Mouse (Mus musculus): ENCODE data around the gene Islr. TPM values are rescaled to one million over a fixed set of nuclear protein-coding genes. Genes with fewer than 3 reads are reported as not detected.

Islr gene
- total and polyA plus RNA-seq, 2 experiments, result 1.4 to 7.7 TPM

DNA sequence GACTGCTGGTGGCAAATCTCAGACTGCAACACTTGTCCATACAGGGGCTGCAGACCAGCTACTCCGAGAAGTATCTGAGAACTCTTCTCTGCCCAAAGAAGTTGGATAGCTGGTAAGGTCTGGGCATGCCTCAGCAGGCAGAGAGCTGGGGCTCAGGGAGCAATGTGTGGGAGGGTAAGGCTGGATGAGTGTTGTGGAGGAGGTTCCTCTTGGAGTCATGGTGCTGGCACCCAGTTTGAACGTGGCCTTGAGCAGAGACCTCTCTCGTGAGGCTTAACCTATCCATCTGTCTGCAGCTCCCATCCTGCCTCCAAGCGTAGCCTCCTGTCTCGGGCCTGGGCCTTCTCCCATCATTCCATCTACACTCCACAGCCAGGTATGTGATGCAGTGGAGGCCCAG is 58.7 kb downstream of the Islr start:
- Histone ChIP-seq H3K36me3 (ENCODE audit: control insufficient read depth, insufficient read depth, low read length) (no peaks in the 10 kb centered on the region), H3K27ac (replicated peaks; ENCODE audit: insufficient read depth, low read depth, low read length) (no peak overlapping the region), H3K4me1 (ENCODE audit: control insufficient read depth, insufficient read depth, low read length) (no peaks in the 10 kb centered on the region), H3K9ac (ENCODE audit: low read depth, low read length) (no peak overlapping the region), H3K79me2 (ENCODE audit: control insufficient read depth, insufficient read depth, low read length) (no peaks in the 10 kb centered on the region), H3K4me3 (ENCODE audit: insufficient read depth, low read depth, low read length) (no peak overlapping the region), H3K27me3 (ENCODE audit: control insufficient read depth, insufficient read depth, low read length) (no peaks in the 10 kb centered on the region)
- DNase-seq (ENCODE audit: extremely low read depth, low read depth, low spot score), result no peak
- WGBS, result 79% methylated on average over 5 of the region's 5 CpGs
- TF ChIP-seq CTCF (IDR thresholded peaks at IDR 0.05; ENCODE audit: low read depth, low read length) (no peak), POLR2A (IDR thresholded peaks at IDR 0.05; ENCODE audit: extremely low read depth, insufficient read depth, low read length) (no peak)

DNA sequence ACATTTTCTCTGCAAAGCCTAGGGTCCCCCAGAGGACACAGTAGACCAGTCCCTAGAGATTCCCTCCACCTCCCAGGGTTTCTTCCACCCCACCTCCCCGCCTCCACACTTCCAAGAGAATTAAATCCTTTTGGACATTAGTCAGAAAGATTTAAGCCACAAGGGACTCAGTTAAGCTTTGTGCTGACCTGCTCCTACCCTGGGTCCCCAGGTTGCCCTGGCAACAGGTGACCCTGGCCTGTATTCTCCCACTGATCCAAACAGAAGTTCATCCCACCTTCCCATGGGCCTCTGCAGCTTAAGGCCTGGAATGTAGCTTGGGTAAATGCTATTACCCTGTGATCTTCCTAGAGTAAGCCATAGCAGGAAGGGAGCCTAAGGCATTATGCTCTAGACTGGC is 59.4 kb downstream of the Islr start:
- Histone ChIP-seq H3K79me2 (ENCODE audit: control insufficient read depth, insufficient read depth, low read length) (no peaks in the 10 kb centered on the region), H3K4me3 (ENCODE audit: insufficient read depth, low read depth, low read length) (no peak overlapping the region), H3K4me1 (ENCODE audit: control insufficient read depth, insufficient read depth, low read length) (no peaks in the 10 kb centered on the region), H3K27ac (replicated peaks; ENCODE audit: insufficient read depth, low read depth, low read length) (no peak overlapping the region), H3K36me3 (ENCODE audit: control insufficient read depth, insufficient read depth, low read length) (no peaks in the 10 kb centered on the region), H3K27me3 (ENCODE audit: control insufficient read depth, insufficient read depth, low read length) (no peaks in the 10 kb centered on the region), H3K9ac (ENCODE audit: low read depth, low read length) (no peak overlapping the region)
- 100% methylated on average over 1 of the region's 1 CpGs for WGBS
- no peak for DNase-seq (ENCODE audit: extremely low read depth, low read depth, low spot score)
- TF ChIP-seq POLR2A (IDR thresholded peaks at IDR 0.05; ENCODE audit: extremely low read depth, insufficient read depth, low read length) (no peak), CTCF (IDR thresholded peaks at IDR 0.05; ENCODE audit: low read depth, low read length) (no peak)

GRCm38 (mm10) chr9:58143419-58143818 is 60.7 kb downstream of the Islr start:
- H3K79me2 ChIP-seq (ENCODE audit: control insufficient read depth, insufficient read depth, low read length), result no peaks in the 10 kb centered on the region
- H3K9ac ChIP-seq (ENCODE audit: low read depth, low read length), result no peak overlapping the region
- H3K36me3 ChIP-seq (ENCODE audit: control insufficient read depth, insufficient read depth, low read length), result no peaks in the 10 kb centered on the region
- H3K4me1 ChIP-seq (ENCODE audit: control insufficient read depth, insufficient read depth, low read length), result no peaks in the 10 kb centered on the region
- H3K4me3 ChIP-seq (ENCODE audit: insufficient read depth, low read depth, low read length), result no peak overlapping the region
- no peaks in the 10 kb centered on the region for H3K27me3 ChIP-seq (ENCODE audit: control insufficient read depth, insufficient read depth, low read length)
- no peak for DNase-seq (ENCODE audit: extremely low read depth, low read depth, low spot score)
- no peak for TF ChIP-seq CTCF (IDR thresholded peaks at IDR 0.05; ENCODE audit: low read depth, low read length)
- 63% methylated on average over 7 of the region's 7 CpGs for WGBS
- no peak overlapping the region for H3K27ac ChIP-seq (replicated peaks; ENCODE audit: insufficient read depth, low read depth, low read length)

DNA sequence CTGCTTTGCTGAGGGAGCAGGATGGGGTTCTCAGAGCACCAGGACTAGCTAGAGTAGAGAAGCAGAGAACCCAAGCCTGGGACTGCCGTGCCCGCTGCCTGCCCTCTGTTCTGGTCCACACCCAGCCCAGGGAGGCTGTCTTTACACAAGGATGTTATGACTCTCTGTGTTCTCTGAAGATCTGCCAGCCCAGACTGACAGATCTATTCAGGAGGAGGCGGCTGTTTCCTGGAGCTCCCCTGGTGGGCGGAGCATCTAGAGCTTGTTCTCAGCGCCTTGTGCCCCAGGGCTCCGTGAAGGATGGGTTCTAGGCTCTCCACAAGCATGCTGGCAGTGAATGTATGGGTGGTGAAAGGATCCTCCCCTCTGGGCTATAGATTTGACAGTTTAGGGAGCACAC is 64.2 kb downstream of the Islr start:
- Histone ChIP-seq H3K4me1 (ENCODE audit: control insufficient read depth, insufficient read depth, low read length) (no peaks in the 10 kb centered on the region), H3K79me2 (ENCODE audit: control insufficient read depth, insufficient read depth, low read length) (no peaks in the 10 kb centered on the region), H3K27ac (replicated peaks; ENCODE audit: insufficient read depth, low read depth, low read length) (no peak overlapping the region), H3K9ac (ENCODE audit: low read depth, low read length) (no peak overlapping the region), H3K36me3 (ENCODE audit: control insufficient read depth, insufficient read depth, low read length) (no peaks in the 10 kb centered on the region), H3K27me3 (ENCODE audit: control insufficient read depth, insufficient read depth, low read length) (no peaks in the 10 kb centered on the region), H3K4me3 (ENCODE audit: insufficient read depth, low read depth, low read length) (no peak overlapping the region)
- no peak for DNase-seq (ENCODE audit: extremely low read depth, low read depth, low spot score)
- 29% methylated on average over 6 of the region's 6 CpGs for WGBS
- no peak for TF ChIP-seq CTCF (IDR thresholded peaks at IDR 0.05; ENCODE audit: low read depth, low read length)
- TF ChIP-seq POLR2A (IDR thresholded peaks at IDR 0.05; ENCODE audit: extremely low read depth, insufficient read depth, low read length), result no peak

DNA sequence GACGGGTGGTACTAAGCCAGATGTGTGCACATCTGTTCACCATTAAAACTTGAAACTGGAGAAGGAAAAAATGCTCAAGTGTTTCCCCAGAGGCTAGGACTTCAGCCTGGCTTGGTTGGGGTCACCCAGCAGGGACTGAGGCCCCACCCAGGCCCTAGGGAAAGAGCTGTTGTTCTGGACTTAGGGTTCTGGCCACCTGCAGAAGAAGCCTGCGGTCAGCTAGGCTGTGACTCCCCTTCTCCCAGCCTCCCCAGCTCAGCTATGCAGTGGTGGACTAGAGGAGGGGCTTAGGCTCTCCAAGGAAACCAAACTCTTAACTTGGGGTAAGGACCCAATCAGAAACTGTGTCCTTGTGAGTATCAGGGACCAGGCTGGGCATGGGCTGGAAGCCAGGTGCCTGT is 68.2 kb downstream of the Islr start:
- no peak overlapping the region for H3K9ac ChIP-seq (ENCODE audit: low read depth, low read length)
- DNase-seq (ENCODE audit: extremely low read depth, low read depth, low spot score), result no peak
- 41% methylated on average over 2 of the region's 2 CpGs for WGBS
- no peaks in the 10 kb centered on the region for H3K27me3 ChIP-seq (ENCODE audit: control insufficient read depth, insufficient read depth, low read length)
- H3K36me3 ChIP-seq (ENCODE audit: control insufficient read depth, insufficient read depth, low read length), result no peaks in the 10 kb centered on the region
- H3K4me3 ChIP-seq (ENCODE audit: insufficient read depth, low read depth, low read length), result no peak overlapping the region
- H3K79me2 ChIP-seq (ENCODE audit: control insufficient read depth, insufficient read depth, low read length), result no peaks in the 10 kb centered on the region
- H3K27ac ChIP-seq (replicated peaks; ENCODE audit: insufficient read depth, low read depth, low read length), result no peak overlapping the region
- no peaks in the 10 kb centered on the region for H3K4me1 ChIP-seq (ENCODE audit: control insufficient read depth, insufficient read depth, low read length)
- no peak for TF ChIP-seq CTCF (IDR thresholded peaks at IDR 0.05; ENCODE audit: low read depth, low read length)
- TF ChIP-seq POLR2A (IDR thresholded peaks at IDR 0.05; ENCODE audit: extremely low read depth, insufficient read depth, low read length), result no peak

GRCm38 (mm10) chr9:58134906-58135305 is 69.2 kb downstream of the Islr start:
- 0 out of 2 replicates have a peak, but pooled peaks cover 1% of the 10 kb centered on the region for H3K27me3 ChIP-seq (ENCODE audit: control insufficient read depth, insufficient read depth, low read length)
- 38% methylated on average over 7 of the region's 7 CpGs for WGBS
- no peak overlapping the region for H3K9ac ChIP-seq (ENCODE audit: low read depth, low read length)

More at GRCm38 (mm10) chr9:58134906-58135305, 69.2 kb downstream of the Islr start:
- Histone ChIP-seq H3K4me1 (ENCODE audit: control insufficient read depth, insufficient read depth, low read length) (no peaks in the 10 kb centered on the region), H3K4me3 (ENCODE audit: insufficient read depth, low read depth, low read length) (no peak overlapping the region), H3K79me2 (ENCODE audit: control insufficient read depth, insufficient read depth, low read length) (no peaks in the 10 kb centered on the region), H3K36me3 (ENCODE audit: control insufficient read depth, insufficient read depth, low read length) (no peaks in the 10 kb centered on the region), H3K27ac (replicated peaks; ENCODE audit: insufficient read depth, low read depth, low read length) (no peak overlapping the region)
- DNase-seq (ENCODE audit: extremely low read depth, low read depth, low spot score), result no peak
- TF ChIP-seq CTCF (IDR thresholded peaks at IDR 0.05; ENCODE audit: low read depth, low read length), result no peak
- no peak for TF ChIP-seq POLR2A (IDR thresholded peaks at IDR 0.05; ENCODE audit: extremely low read depth, insufficient read depth, low read length)

Data from liver, adult 2 months (tissue).